Mouse (Mus musculus) heart, postnatal 36 days (tissue): ENCODE results near the gene Lhfp. TPM values are rescaled to one million over a fixed set of nuclear protein-coding genes. Genes with fewer than 3 reads are reported as not detected.

Experiments
- DNase-seq, 2 experiments: peaks; one replicate each; pipeline ENCODE4 v3.0.0; 2021 to 2022
- intact Hi-C: fragments of 180-260 bp; cut with DNase I; formaldehyde crosslinking; loops from one replicate; pipeline ENCODE4 v1.15.1; 2025
- total RNA-seq, 2 experiments: library from RNA; stranded (reverse); gene quantifications; 2 replicates each; pipeline ENCODE4 v1.2.3; 2021

Lhfp gene
- total RNA-seq, 2 experiments from 2014 or later: 48.1 to 57.9 TPM

DNA sequence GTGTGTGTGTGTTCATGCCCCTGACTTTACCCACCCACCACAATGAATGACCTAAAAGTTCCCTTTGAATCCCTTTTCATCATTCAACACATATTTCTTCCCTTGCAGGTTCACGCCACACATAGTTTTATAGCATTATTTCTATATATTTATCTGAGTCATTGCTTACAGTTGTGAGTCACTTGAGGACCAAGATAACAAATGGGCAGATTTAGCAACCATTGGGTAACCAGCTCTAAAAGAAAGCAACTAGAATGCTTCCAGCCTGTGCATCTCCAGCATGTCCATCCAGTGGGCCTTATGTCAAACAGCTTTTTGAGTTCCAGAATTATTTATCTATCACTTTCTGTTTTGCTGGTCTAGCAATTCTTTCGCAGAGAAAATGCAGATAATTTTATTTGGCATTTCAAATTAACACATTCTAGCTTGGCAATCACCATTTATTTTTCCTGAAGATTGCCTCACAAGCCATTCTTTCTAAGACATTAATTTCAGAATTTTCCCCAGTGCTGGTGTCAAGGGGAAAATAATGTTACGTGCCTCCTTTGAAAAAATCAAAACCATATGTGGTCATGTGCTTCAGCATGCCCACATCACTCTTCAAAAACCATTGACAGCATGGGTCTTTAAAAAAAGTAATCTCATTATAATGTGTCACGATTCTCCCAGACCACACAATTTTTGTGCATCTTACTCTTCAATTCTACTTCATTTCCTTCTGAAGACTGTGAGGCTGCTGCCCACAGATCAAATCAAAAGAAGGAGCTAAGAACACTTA is 263.0 kb downstream of the Lhfp start:
- intact Hi-C loops: no loop called here
- DNase-seq: no peak

DNA sequence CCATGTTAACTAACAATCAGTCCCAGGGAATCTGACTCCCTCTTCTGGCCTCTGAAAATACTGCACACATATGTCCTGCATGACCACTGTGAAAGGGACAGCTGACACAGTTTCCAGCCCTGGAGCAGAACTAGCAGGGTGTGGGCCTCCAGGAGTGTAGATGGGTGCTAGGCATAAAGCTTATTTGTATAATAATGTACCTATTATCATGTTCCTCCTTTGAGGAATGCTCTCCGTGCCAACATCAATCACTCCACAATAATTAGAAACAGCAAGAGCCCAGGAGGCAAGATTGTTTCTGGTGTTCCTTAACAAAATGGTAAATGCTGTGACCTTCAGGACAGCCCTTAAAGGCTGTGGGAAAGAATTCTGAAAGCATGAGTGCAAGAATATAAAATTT is 264.5 kb downstream of the Lhfp start:
- no peak for DNase-seq
- intact Hi-C loops: no loop called here

DNA sequence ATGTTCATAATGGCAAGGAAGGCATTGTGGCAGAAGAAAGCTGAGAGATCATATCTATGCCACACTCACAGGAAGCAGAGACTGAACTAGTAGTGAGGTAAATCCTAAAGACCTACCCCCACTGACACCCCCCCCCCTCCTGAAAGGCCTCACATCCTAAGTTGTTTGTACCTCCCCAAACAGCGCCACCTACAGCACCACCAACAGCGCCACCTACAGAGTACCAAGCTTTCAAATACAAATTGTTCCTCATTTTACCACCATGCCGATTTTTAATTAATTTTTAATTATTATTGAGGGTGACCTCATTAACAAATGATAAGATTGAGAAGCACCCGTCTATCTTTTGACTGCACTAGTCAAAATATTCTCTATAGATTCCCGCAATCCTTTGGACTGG is 267.3 kb downstream of the Lhfp start:
- intact Hi-C loops: no loop called here

DNA sequence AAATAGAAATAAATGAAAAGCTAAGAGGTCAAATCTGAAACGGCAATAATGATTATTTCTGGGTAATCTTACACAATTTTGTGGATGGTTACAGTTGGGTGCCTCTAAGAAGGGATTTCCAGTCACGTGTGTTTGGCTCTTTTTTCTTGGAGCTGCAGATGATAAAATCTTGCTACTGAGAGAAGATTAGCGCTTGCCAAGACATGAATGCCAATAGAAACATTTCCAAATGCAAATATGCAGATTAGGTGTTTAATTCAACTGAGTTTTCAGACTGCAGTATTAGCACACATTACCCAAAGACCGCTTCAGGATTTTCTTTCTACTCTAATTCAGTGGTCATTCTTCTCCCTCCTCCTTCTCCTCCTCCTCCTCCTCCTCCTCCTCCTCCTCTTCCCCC is 268.8 kb downstream of the Lhfp start:
- intact Hi-C loops: no loop called here
- DNase-seq: no peak

More for the DNA sequence above, 267.3 kb downstream of the Lhfp start:
- DNase-seq: no peak

DNA sequence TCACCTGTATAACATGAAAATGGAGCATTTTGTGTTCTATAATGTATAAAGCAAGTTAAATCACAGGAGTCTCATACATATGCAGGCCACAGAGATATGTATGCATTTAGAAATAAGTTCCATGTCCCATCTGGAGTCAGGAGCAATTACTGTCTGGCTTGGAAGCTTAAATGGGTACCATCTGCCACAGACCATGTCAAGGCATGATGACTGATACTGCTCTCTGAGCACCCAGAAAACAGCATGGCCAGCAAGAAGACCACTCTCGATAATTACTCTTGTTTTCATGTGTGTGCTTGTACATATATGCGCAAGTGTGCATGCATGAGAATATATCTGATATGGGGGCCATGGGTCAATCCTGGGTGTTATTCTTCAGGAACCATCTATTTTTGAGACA is 269.3 kb downstream of the Lhfp start:
- intact Hi-C loops: no loop called here

More for the DNA sequence above, 269.3 kb downstream of the Lhfp start:
- no peak for DNase-seq

Other genes starting within 250 kb of the Lhfp start
- gene Cog6, start 24.3 kb upstream of the Lhfp start, total RNA-seq: 10 to 100 TPM; 54.1 to 55.3 TPM